Mouse (Mus musculus) frontal cortex, postnatal 10 days (tissue): ENCODE measurements around the gene Stk17b.

Source experiments
- DNase-seq, 2 experiments: peaks; one replicate each; pipeline ENCODE4 v3.0.0; 2022; ENCODE audit warnings: low spot score in 2 of 2, mixed read lengths in 1 of 2

The Stk17b gene

GRCm38 (mm10) chr1:53784721-53785418 is at the start of gene Stk17b:
Gene Stk17b (minus strand): TSS chr1:53785224.
- peak; percentile 77 to 85 for DNase-seq

- DNase-seq: no peak
Observed at GRCm38 (mm10) chr1:53830286-53830685, 45.3 kb upstream of the Stk17b start.

- DNase-seq: no peak
Observed at GRCm38 (mm10) chr1:53829089-53829488, 44.1 kb upstream of the Stk17b start.

GRCm38 (mm10) chr1:53824446-53825337 is 39.7 kb upstream of the Stk17b start:
- no peak for DNase-seq

- DNase-seq: peak; percentile 31 to 41
Observed at GRCm38 (mm10) chr1:53823687-53824445, 38.8 kb upstream of the Stk17b start.

- DNase-seq: no peak
Observed at GRCm38 (mm10) chr1:53821983-53822382, 37.0 kb upstream of the Stk17b start.

GRCm38 (mm10) chr1:53820041-53820632 is 35.1 kb upstream of the Stk17b start:
- DNase-seq: no peak

GRCm38 (mm10) chr1:53818072-53818862 is 33.2 kb upstream of the Stk17b start:
- DNase-seq: no peak

GRCm38 (mm10) chr1:53816353-53816752 is 31.3 kb upstream of the Stk17b start:
- DNase-seq: no peak

- no peak for DNase-seq
Observed at GRCm38 (mm10) chr1:53814077-53814705, 29.2 kb upstream of the Stk17b start.

- DNase-seq: no peak
Observed at GRCm38 (mm10) chr1:53811919-53812318, 26.9 kb upstream of the Stk17b start.

GRCm38 (mm10) chr1:53808229-53808628 is 23.2 kb upstream of the Stk17b start:
- no peak for DNase-seq

GRCm38 (mm10) chr1:53797811-53798210 is 12.8 kb upstream of the Stk17b start:
- DNase-seq: no peak

GRCm38 (mm10) chr1:53797074-53797473 is 12.1 kb upstream of the Stk17b start:
- DNase-seq: no peak

- DNase-seq: no peak
Observed at GRCm38 (mm10) chr1:53796271-53796670, 11.2 kb upstream of the Stk17b start.

GRCm38 (mm10) chr1:53795591-53795990 is 10.6 kb upstream of the Stk17b start:
- no peak for DNase-seq

GRCm38 (mm10) chr1:53795081-53795480 is 10.1 kb upstream of the Stk17b start:
- no peak for DNase-seq

- no peak for DNase-seq
Observed at GRCm38 (mm10) chr1:53794279-53794678, 9.3 kb upstream of the Stk17b start.

GRCm38 (mm10) chr1:53791343-53791742 is 6.3 kb upstream of the Stk17b start:
- DNase-seq: no peak

GRCm38 (mm10) chr1:53784291-53784720 is 718 bp downstream of the Stk17b start:
- no peak for DNase-seq
